Mouse (Mus musculus): Measurements from ENCODE around the gene Dhx33. TPM values are rescaled to one million over a fixed set of nuclear protein-coding genes. Genes with fewer than 3 reads are reported as not detected.

Dhx33 gene
- polyA plus RNA-seq, 2 experiments: 4.9 to 6.2 TPM

GRCm38 (mm10) chr11:70969821-70970559, 34.2 kb downstream of the Dhx33 start, which contains the start of the genes Nup88 and Rpain:
TSS of gene Nup88 (minus strand) at chr11:70969973.
TSS of gene Rpain (plus strand) at chr11:70970213.
- peak within 1 kb of the TSS; percentile 95 for H3K4me2 ChIP-seq (ENCODE audit: low read depth)
- peak within 1 kb of the TSS; percentile 91 for H3K9ac ChIP-seq (replicated peaks)
- H3K27me3 ChIP-seq (ENCODE audit: control insufficient read depth, insufficient read depth, low read length): no peaks in the 10 kb centered on the region
- peak within 1 kb of the TSS; percentile 95 to 96 for H3K4me3 ChIP-seq (ENCODE audit: insufficient read depth in 1 of 2, low read depth in 2 of 2, low read length in 2 of 2)
- no peaks in the 10 kb centered on the region for H3K9me3 ChIP-seq (ENCODE audit: control insufficient read depth, low read length)
- DNase-seq (ENCODE audit: low read depth in 3 of 3, low spot score in 3 of 3) (peak; percentile 94 to 97 (median 96)), ATAC-seq (ENCODE audit: insufficient read depth) (peak; percentile 89)
- under 1% methylated on average over 43 of the region's 43 CpGs for WGBS (ENCODE audit: insufficient replicate concordance)
- H3K4me1 ChIP-seq (replicated peaks; ENCODE audit: control insufficient read depth in 2 of 2, insufficient read depth in 2 of 2, low read length in 1 of 2): peaks cover 16 to 19% of the 10 kb centered on the region in 2 experiments
- TF ChIP-seq CTCF (IDR thresholded peaks at IDR 0.05; ENCODE audit: low read depth): no peak
- no peak for TF ChIP-seq EP300 (IDR thresholded peaks at IDR 0.05; ENCODE audit: low read depth)
- peaks cover 44% of the 10 kb centered on the region for H3K36me3 ChIP-seq (replicated peaks; ENCODE audit: control insufficient read depth, insufficient read depth, low read depth)
- peak within 1 kb of the TSS; percentile 97 for H3K27ac ChIP-seq

- ATAC-seq (ENCODE audit: insufficient read depth) (peak; percentile 2; the same call in 1 of the 2 replicates), DNase-seq (ENCODE audit: low read depth in 3 of 3, low spot score in 3 of 3) (peak in 1 of 3 experiments; percentile 29)
- Histone ChIP-seq H3K9me3 (ENCODE audit: control insufficient read depth, low read length) (no peaks in the 10 kb centered on the region), H3K4me2 (ENCODE audit: low read depth) (peak overlapping the region; percentile 95), H3K4me1 (replicated peaks; ENCODE audit: control insufficient read depth in 2 of 2, insufficient read depth in 2 of 2, low read length in 1 of 2) (peaks cover 17 to 19% of the 10 kb centered on the region in 2 experiments), H3K27me3 (ENCODE audit: control insufficient read depth, insufficient read depth, low read length) (no peaks in the 10 kb centered on the region), H3K27ac (peak overlapping the region; percentile 81), H3K9ac (replicated peaks) (peak overlapping the region; percentile 91), H3K36me3 (replicated peaks; ENCODE audit: control insufficient read depth, insufficient read depth, low read depth) (peaks cover 43% of the 10 kb centered on the region), H3K4me3 (ENCODE audit: insufficient read depth in 1 of 2, low read depth in 2 of 2, low read length in 2 of 2) (peak overlapping the region; percentile 68 to 96)
- WGBS (ENCODE audit: insufficient replicate concordance): 0% methylated on average over 25 of the region's 25 CpGs
- no peak for TF ChIP-seq EP300 (IDR thresholded peaks at IDR 0.05; ENCODE audit: low read depth)
- no peak for TF ChIP-seq CTCF (IDR thresholded peaks at IDR 0.05; ENCODE audit: low read depth)
Measured at GRCm38 (mm10) chr11:70969271-70969794, 34.9 kb downstream of the Dhx33 start.

- TF ChIP-seq CTCF (IDR thresholded peaks at IDR 0.05; ENCODE audit: low read depth) (no peak), EP300 (IDR thresholded peaks at IDR 0.05; ENCODE audit: low read depth) (no peak)
- ATAC-seq (ENCODE audit: insufficient read depth) (no peak), DNase-seq (ENCODE audit: low read depth in 3 of 3, low spot score in 3 of 3) (peak in 1 of 3 experiments; percentile 39)
- WGBS (ENCODE audit: insufficient replicate concordance): 86% methylated on average over 4 of the region's 4 CpGs
- Histone ChIP-seq H3K9ac (replicated peaks) (no peak overlapping the region), H3K27me3 (ENCODE audit: control insufficient read depth, insufficient read depth, low read length) (no peaks in the 10 kb centered on the region), H3K27ac (no peak overlapping the region), H3K4me3 (ENCODE audit: insufficient read depth in 1 of 2, low read depth in 2 of 2, low read length in 2 of 2) (no peak overlapping the region), H3K4me1 (replicated peaks; ENCODE audit: control insufficient read depth in 2 of 2, insufficient read depth in 2 of 2, low read length in 1 of 2) (peaks cover 8 to 12% of the 10 kb centered on the region in 2 experiments), H3K4me2 (ENCODE audit: low read depth) (no peak overlapping the region), H3K9me3 (ENCODE audit: control insufficient read depth, low read length) (no peaks in the 10 kb centered on the region), H3K36me3 (replicated peaks; ENCODE audit: control insufficient read depth, insufficient read depth, low read depth) (peaks cover 59% of the 10 kb centered on the region)
Measured at GRCm38 (mm10) chr11:70964222-70964907, 39.9 kb downstream of the Dhx33 start.

GRCm38 (mm10) chr11:70960786-70961554, 43.3 kb downstream of the Dhx33 start:
- peak; percentile 28; the same call in 1 of the 2 replicates for TF ChIP-seq EP300 (IDR thresholded peaks at IDR 0.05; ENCODE audit: low read depth)
- no peak for TF ChIP-seq CTCF (IDR thresholded peaks at IDR 0.05; ENCODE audit: low read depth)
- Histone ChIP-seq H3K9ac (replicated peaks) (no peak overlapping the region), H3K4me2 (ENCODE audit: low read depth) (no peak overlapping the region), H3K9me3 (ENCODE audit: control insufficient read depth, low read length) (no peaks in the 10 kb centered on the region), H3K4me3 (ENCODE audit: insufficient read depth in 1 of 2, low read depth in 2 of 2, low read length in 2 of 2) (no peak overlapping the region), H3K36me3 (replicated peaks; ENCODE audit: control insufficient read depth, insufficient read depth, low read depth) (peaks cover 80% of the 10 kb centered on the region), H3K27ac (no peak overlapping the region), H3K4me1 (replicated peaks; ENCODE audit: control insufficient read depth in 2 of 2, insufficient read depth in 2 of 2, low read length in 1 of 2) (peaks cover 0 to 7% of the 10 kb centered on the region in 2 experiments; a peak in 3 of 4 replicates), H3K27me3 (ENCODE audit: control insufficient read depth, insufficient read depth, low read length) (no peaks in the 10 kb centered on the region)
- 48% methylated on average over 5 of the region's 5 CpGs for WGBS (ENCODE audit: insufficient replicate concordance)
- DNase-seq (ENCODE audit: low read depth in 3 of 3, low spot score in 3 of 3) (peak in 1 of 3 experiments; percentile 32), ATAC-seq (ENCODE audit: insufficient read depth) (0 out of 2 replicates have a peak, but pooled peaks have one; percentile 13)
